Mouse (Mus musculus) MEL-GATA-1-ER (cell line): ENCODE data around the gene Pde7b.

ENCODE experiments used
- DNase-seq: peaks from one replicate; pipeline ENCODE4 v3.0.0-alpha.2; 2012; ENCODE audit warnings: low read depth; ENCODE audit errors: extremely low read depth

Pde7b gene

DNA sequence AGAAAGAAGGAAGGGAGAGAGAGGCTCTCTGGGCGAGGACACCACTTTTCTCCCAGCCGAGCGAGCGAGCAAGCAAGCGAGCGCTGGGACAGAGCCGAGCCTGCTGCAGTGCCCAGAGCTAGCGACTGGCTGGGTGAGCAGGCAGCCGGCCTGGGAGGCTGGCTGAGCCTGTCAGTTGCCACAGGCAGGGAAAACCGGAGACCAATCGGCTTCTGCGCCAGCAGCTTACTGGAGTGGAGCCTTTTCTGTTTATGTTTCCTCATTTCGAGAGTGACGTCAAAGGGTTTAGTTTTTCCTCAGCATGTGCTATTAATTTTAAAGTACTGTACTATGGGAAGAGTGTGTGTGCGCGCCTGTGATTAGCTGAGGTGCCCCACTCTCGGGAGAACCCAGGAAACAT lies at the start of gene Pde7b:
Gene Pde7b (minus strand): TSS at position 173 of the 400 bp plus-strand sequence.
- peak; percentile 33 for DNase-seq

DNA sequence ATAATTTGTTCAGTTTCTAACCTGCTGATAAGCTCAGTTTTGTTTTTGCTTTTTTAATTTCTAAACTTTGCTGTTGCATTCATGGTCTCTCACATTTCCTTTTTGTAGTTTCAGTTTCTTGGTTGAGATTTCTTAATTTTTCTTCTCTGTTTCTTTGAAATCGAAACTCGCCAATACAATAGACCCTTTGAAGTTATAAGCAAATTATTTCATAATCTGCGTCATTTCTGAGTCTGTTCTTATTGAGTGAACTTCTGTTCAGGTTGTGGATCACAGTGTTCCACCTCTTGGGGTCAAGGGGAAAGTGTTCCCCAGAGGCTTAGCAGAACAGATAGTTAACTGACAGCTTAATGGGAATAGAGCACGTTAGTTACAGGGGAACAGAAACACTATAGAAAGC lies 47.2 kb upstream of the Pde7b start:
- no peak for DNase-seq

DNA sequence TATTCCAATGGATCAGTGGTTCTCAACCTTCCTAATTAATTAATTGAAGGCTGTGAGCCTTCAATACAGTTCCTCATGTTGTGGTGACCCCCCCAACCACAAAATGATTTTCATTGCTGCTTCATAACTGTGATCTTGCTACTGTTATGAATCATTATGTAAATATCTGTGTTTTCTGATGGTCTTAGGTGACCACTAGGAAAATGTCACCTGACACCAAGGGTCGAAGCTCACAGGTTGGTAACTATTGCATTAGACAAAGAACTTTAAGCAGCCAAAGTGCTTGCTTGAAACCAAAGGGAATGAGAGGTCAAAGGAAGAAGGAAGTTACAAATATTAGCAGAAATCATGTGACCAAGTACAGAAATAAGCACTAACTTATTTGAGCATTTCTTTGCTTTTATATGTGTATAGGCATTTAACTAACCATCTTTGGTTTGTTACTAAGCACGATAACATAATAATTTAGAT lies 45.6 kb upstream of the Pde7b start:
- no peak for DNase-seq

DNA sequence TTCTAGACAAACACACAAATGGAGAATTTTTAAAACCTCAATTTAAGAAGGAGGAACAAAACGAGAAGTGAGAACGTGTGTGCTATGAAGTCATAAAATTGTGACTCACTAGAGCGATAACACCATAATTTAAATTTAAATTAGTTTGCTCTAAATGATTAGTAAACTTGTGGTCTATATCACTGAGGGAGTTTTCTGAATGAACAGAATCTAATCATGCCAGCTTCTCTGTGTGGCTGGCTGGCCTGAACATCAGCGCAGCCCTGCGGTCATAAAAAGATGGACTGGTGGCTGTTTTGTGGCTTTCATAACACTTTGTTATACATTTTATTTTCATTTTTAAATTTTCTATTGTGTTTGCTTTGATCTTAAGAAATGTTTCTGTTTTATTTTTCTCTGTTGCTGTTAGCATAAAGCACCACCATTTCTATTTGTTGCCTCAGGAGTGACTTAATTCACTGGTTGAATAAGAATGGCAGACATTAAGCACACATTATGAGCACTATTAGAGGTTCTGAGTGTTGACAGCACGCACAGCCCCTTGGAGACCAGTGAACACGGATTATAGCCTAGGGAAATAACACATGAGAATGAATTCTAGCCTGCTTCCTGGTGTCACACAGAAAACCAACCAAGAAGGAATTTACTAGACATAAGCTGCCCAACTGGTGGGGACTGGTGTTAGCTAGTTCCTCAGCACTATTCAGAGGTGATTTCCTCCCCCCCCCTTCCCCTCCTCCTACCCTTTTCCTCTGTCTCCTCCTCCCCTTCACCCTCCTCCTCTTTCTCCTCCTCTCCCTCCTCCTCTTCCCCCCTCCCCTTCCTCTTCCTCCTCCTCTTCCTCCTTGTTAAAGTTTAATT lies 44.9 kb upstream of the Pde7b start:
- DNase-seq: no peak

DNA sequence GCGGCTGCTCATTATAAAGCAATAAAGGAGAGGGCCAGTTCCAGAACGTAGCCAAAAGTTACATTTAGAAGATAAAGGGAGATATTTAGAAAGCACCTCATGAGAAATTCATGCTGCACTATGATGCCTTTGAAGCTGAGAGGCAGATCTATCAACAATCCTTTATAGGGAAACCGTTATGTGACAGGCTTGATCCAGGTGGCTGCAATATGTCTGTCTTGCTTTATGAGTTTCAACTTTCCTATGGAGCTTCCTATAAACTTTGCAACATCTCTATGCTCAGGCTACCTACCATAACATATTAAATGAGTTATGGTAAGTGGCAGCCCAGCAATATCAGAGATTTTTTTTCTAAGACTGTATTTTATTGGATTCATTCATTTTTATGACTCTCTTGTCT lies 39.5 kb upstream of the Pde7b start:
- no peak for DNase-seq

DNA sequence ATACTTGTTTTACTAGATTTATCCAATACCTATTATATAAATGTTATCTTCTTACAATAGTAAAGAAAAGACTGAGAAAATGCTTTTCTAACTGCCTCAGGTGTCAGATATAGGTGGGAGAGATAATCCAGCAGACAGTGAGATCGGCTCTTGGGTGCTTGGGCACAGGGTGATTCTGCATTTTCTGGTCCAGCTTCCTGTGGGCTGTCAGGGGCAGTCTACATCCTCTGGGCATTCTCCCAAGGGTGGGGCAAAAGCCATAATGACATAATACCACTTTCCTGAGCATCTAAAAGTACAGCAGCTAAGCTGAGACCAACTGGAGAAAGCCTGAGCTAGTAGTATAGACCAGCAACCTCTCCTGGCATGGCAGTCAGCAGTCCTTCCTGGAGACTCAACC lies 34.1 kb upstream of the Pde7b start:
- no peak for DNase-seq

DNA sequence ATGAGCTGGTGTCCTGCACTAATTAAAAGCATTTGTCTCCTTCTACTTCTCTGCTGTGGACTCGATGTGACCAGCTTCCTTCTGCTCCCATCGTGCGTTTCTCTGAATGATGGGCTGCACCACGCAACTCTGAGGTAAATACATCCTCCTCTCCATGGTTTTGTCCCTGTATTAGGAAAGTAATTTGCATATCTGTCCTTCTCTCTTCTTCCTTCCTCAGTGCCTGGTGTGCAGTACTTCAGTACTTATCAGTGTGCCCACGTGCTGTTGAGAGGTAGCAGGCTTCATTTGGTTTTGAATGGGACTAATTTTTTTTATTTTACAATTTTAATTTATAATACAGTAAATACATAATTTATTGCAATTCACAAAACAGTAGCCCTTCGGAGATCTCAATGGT lies 33.4 kb upstream of the Pde7b start:
- DNase-seq: no peak

DNA sequence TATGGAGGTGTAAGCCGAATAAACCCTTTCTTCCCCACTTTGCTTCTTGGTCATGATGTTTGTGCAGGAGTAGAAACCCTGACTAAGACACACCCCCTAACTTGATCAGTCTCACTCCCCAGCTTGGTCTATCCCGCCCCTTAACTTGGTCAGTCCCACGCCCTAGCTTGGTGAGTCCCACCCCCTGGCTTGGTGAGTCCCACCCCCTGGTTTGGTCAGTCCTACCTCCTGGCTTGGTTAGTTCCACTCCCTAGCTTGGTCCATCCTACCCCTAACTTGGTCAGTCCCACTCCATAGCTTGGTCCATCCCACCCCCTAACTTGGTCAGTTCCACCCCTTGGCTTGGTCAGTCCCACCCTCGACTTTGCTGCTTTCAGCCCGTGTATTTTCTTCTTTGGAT lies 31.3 kb upstream of the Pde7b start:
- DNase-seq: no peak

DNA sequence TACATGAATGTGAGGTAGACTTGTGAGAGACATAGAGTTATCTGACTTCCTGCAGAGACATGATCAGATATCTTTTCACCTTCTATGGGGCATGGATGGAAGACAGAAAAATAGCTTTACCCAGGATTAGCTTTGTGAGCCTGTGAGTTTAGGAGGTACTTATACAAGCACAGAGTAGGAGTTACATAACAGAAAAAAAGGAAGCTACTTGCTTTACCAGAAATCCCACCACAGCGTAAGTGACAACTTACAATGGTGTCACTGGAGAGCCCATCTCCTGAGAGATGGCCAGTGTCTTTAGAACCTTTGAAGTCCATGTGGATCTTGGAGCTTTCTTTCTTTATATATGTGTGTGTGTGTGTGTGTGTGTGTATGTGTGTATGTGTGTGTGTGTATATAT lies 28.0 kb upstream of the Pde7b start:
- DNase-seq: no peak

DNA sequence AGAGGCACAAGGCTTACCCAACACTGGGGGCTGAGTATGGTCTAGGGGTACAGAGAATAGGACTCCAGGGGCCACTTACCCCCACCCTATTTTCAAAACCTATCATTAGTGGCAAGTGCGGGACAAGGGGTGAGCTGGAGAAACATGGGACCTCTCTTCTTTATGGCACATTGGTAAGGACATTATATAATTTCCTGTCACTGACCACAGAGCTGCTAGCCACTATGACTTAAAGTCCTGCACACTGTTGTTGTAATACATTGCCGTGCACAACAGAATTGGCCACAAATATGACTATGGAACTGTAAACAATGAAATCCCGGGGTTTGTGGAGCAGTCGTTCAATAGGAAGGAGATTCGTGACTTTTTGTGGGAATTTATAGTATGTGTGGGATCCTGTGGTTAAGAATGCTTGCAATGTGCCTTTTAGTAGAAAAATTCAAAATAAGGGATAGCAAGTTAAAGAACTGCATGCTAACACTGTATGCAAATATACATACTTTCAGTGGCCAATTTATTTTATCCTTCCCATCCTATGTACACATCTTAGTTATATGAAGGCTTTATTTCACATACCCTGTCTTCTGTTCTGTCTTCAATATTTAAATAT lies 25.9 kb upstream of the Pde7b start:
- DNase-seq: no peak

DNA sequence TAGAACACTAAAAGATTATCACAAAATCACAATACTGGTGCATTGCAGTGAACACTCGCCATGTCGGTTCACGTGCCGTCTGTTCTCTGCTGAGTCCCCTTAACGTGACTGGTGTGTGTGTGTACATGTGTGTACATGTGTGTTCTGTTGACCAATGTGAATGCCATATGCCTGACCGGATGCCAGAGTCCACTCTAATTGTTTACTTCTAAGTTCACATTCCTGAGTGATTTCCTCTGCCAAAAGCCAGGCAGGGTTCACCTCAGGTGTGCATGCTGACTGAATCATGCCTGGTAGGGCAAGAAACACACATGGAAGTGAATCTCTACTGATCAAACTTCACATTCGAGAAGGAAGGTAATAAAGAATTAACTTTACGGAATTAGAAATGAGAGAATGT lies 24.1 kb upstream of the Pde7b start:
- no peak for DNase-seq

DNA sequence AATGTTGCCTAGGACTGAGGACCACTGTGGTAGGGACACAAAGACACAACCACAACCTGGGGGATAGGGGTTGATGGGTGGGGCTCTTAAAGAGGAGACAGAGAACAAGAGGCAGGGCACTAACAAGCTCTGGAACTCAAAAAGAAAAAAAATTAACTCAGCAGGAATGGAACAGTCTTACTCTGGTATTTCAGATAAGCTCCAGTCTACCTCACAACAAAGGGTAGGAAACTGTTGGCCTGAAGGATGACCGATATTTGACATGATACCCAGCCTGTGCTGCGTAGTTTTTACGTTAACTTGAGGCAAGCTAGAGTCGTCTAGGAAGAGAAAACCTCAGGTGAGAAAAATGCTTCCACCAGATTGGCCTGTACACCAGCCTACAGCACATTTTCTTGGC lies 22.4 kb upstream of the Pde7b start:
- DNase-seq: no peak

DNA sequence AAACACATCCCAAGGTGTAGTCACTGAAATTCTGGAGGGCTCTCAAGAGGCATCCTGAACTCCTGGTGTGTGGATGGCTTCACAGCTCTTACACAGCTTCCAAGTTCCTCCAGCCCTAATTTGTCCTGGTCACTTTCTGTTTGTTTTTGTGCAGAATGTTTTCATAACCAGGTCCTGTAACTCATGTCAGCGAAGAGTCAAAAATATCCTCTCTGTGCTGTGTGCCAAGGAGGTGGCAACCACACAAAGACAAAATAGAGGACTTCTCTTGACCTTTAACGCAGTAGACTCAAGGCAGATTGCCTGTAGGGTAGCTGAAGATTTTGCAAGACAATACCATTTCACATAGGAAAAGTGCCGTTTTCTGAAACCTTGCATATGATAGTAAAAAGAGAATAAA lies 14.9 kb upstream of the Pde7b start:
- DNase-seq: no peak

DNA sequence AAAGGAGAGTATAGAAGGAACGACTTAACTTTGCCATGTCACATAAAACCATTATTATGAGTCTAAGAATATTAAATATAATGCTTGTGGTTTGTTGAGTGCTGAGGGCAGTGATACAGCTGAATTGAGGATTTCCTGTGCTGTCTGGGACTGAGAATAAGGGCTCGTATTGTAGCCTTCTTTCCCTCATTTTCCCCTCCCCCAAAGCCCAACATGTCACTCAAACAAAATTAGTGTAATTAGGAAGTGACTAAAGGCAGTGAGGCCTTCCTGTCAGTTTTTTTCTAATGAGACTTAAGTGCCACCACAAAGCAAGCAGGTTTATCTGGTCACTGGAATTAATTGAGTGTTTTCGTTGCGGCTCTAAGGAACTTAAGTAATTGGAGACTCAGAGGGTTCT lies 12.3 kb upstream of the Pde7b start:
- DNase-seq: no peak

DNA sequence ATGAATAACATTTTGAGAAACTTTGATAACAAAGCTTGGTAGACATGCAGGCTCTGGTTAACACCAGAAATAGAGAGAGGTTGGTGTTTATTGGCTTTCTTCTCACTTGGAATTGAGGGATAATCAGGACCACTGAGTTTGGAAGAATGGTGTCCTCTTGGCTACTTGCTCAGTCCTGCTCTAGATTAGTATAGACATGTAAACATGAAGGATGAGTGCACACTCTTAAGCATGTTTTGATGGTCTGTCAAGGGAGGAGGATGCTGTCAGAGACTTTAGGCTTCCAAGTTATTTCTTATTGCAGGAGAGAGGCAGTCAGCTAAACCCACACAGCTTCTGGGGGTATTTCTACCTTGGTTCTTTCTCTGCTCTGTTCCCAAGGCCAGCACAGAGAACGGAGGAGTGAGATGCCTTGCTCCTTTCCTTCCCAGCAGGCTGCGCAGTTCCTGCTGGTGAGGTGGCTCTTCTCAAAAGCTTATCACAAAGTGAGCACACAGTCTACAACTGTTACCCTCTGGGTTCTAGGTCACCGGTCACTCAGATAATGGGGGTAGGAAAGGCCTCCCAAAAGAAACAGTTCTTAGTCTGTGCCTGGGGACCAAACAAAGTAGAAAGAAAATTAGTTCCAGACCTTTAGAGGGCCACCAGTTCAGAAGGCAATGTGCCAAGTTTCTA lies 11.0 kb upstream of the Pde7b start:
- no peak for DNase-seq

DNA sequence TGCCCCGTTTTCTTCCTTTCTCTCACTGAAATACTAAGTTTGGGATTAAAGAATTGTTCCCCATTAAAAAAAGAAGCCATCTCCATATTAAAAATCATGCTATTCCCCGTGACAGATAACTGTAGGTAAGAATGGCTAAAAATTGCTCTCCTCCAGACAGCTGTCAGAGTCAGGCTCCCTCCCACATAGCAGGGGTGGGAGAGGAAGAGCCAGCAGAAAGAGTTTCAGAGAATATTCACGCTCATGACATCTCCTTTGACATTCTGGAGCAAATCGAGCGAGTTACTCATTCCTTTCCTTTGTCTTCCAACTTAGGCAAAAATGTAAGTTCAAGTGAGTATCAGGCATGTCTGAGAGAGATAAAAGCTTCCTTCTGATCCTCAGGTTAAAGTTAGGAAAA lies 8.7 kb upstream of the Pde7b start:
- no peak for DNase-seq

DNA sequence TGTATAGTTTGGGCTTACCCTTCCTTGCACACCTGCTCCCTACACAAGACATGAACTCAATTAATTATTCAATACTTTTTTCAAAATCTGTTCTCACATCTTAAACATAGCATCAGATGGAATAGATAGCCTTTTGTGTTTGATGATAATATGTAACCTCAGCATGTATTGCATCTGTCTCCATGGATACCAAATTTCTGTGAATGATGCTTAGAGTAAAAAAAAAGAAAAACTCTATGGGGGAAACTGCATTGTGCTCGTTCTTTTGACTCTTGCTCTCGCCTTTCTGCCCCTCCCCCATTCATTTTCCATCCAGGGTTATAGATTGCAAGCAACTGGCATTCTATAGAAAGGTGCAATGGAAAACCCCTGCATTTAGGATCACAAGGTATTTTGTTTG lies 7.3 kb upstream of the Pde7b start:
- DNase-seq: no peak

DNA sequence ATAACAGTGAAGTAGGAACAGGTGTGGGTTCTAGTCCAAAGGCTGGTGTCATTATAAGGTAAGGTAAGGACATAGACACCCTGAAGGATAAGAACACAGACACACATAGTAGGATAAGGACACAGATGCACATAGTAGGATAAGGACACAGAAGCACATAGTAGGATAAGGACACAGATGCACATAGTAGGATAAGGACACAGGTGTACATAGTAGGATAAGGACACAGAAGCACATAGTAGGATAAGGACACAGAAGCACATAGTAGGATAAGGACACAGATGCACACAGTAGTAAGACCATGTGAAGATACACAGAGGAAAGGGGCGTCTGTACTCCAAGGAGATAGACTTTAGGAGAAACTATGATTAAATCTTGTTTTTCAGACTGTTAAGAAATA lies 5.2 kb upstream of the Pde7b start:
- no peak for DNase-seq

DNA sequence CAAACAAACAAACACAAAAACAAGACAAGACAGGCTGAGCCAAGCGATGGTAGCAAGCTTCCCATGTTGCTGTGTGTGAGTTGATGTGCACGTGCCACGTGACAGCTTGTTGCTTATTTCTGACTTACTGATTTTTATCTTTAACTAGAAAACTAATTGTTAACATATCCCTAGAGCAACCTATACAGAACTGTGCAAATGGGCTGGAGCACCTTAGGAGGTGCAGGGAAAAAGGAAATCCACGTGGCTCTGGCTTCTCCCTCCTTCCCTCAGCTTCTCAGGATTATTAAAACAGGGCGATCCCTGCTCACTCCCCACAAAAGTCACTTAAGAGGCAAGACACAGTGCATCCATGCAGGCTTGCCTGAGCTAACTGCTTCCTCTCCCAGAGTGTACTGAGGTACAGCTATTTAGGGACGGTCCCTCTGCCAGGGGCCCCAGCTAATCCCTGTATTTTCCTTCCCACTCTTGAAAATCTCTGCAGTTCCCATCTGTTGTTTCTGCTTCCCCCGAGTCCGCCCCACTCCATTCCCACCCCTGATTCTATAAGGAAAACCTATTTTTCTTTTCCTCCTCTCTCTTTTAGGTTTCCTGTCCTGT lies 606 bp upstream of the Pde7b start:
- no peak for DNase-seq

DNA sequence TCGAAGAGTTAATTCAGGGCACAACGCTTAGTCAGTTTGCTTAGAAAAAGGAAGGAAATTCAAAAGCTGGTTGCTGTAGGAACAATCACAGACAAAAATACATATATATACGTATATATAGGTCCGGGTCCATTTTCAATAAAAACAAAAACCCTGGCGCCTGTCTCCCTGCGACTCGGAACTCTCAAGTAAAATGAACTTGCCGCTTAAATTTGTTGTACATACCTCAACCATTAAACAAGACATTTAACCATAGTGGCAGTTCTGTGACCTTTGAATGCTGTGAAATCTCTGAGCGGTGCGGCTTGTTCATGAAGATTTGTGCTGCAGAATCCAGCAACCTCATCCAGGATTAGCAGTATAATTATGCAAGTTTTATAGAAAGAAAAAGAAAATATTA lies 427 bp downstream of the Pde7b start:
- DNase-seq: no peak

DNA sequence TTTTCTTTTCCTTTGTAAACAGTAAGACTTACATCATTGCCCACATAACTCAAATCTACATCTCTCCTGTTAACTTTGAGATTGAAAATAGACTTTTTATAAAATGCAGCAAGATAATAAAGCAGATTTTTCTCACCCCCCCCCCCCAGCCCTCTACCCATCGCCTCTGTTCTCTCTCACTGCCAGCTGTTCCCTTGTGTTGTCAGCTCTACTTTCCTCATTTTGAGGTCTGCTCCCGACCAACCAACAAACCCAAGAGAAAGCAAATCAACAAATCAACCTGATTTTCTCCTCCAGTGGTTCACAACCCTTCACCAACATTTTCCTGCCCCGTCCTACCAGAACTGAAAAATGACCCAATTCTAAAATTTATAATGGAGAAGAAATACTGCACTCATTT lies 916 bp downstream of the Pde7b start:
- no peak for DNase-seq

DNA sequence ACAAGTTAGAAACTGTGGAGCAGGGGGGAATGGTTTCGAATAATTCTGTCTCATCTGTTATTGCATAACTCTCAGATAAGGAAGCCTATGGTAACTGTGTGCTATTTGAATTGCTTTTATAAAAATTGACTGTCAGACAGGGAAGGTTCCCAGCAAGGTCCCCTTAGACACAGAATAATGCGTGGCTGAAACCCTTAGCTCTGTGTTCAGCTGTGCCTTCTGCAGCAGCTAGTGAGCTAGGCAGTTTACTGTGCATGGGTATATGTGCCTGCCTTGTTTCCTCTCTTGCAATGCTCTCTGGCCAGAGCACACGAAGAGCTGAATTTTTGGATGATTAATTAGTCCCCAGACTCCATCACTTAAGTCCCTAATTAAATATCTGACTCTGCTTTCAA lies 1.4 kb downstream of the Pde7b start:
- DNase-seq: no peak
